Mouse (Mus musculus) kidney, adult 2 months (tissue): ENCODE data around the gene Basp1. TPM values are rescaled to one million over a fixed set of nuclear protein-coding genes. Genes with fewer than 3 reads are reported as not detected.

Experiments
- DNase-seq: peaks from one replicate; pipeline ENCODE4 v3.0.0; 2021
- H3K27ac ChIP-seq: fragments of 200-500 bp; 2 replicates; pipeline ENCODE4 v1.5.1; 2012; ENCODE audit warnings: low read depth, low read length, control low read depth, inconsistent platforms; ENCODE audit not compliant: insufficient read depth
- H3K27me3 ChIP-seq: fragments of 200-500 bp; replicated peaks from 2 replicates; pipeline ENCODE4 v1.6.1; 2012; ENCODE audit warnings: mild to moderate bottlenecking, moderate library complexity, low read length, inconsistent platforms; ENCODE audit not compliant: control insufficient read depth, insufficient read depth
- H3K36me3 ChIP-seq: fragments of 200-500 bp; 2 replicates; pipeline ENCODE4 v1.6.1; 2012; ENCODE audit warnings: mild to moderate bottlenecking, moderate library complexity, low read length, inconsistent platforms; ENCODE audit not compliant: control insufficient read depth, insufficient read depth
- H3K4me1 ChIP-seq: fragments of 200-500 bp; 2 replicates; pipeline ENCODE4 v1.6.1; 2011; ENCODE audit warnings: low read length; ENCODE audit not compliant: control insufficient read depth, insufficient read depth
- H3K4me3 ChIP-seq: fragments of 200-500 bp; 2 replicates; pipeline ENCODE4 v1.5.1; 2011; ENCODE audit warnings: mild to moderate bottlenecking, low read depth, low read length, control low read depth; ENCODE audit not compliant: insufficient read depth
- CTCF ChIP-seq: fragments of 200-500 bp; conservative IDR thresholded peaks from 2 replicates; pipeline ENCODE4 v1.5.1; 2011; ENCODE audit warnings: low read depth, mild to moderate bottlenecking, control low read depth, low read length, moderate library complexity, mixed read lengths; ENCODE audit not compliant: insufficient read depth, insufficient read length
- POLR2A ChIP-seq: fragments of 200-500 bp; IDR thresholded peaks from one replicate; pipeline ENCODE4 v1.6.1; 2011; ENCODE audit warnings: low read depth, low read length, control low read depth
- WGBS: fragments of 180-500 bp; shearing (Covaris S2); methylation state at CpG from one replicate; pipeline ENCODE4 v1.1.7; 2018; 5-methylcytosine and 5-hydroxymethylcytosine counted together
- polyA plus RNA-seq: library from polyadenylated mRNA; depleted of rRNA; stranded (reverse); fragments of >200 nt; gene quantifications from 2 replicates; pipeline ENCODE4 v1.2.3, GENCODE M21; 2012

Basp1 gene
- polyA plus RNA-seq, 1 experiment = 2.7 TPM

- H3K27ac ChIP-seq = peak overlapping the region; percentile 46; the same call in 1 of the 2 replicates
- peak; percentile 83 for DNase-seq
- H3K27me3 ChIP-seq = no peaks in the 10 kb centered on the region
- H3K4me3 ChIP-seq = no peak overlapping the region
- H3K36me3 ChIP-seq = no peaks in the 10 kb centered on the region
- peaks cover 5% of the 10 kb centered on the region; the same call in 1 of the 2 replicates for H3K4me1 ChIP-seq
- no peak for TF ChIP-seq POLR2A
- TF ChIP-seq CTCF = 0 out of 2 replicates have a peak, but pooled peaks have one; percentile 11
- 9% methylated on average over 24 of the region's 24 CpGs for WGBS
Measured at GRCm38 (mm10) chr15:25440991-25441867, 27.7 kb upstream of the Basp1 start.

GRCm38 (mm10) chr15:25440317-25440716, 26.8 kb upstream of the Basp1 start:
- TF ChIP-seq POLR2A = no peak
- no peak for TF ChIP-seq CTCF
- Histone ChIP-seq H3K36me3 (no peaks in the 10 kb centered on the region), H3K27me3 (no peaks in the 10 kb centered on the region), H3K27ac (no peak overlapping the region), H3K4me1 (peaks cover 2% of the 10 kb centered on the region; the same call in 1 of the 2 replicates), H3K4me3 (no peak overlapping the region)
- 31% methylated on average over 8 of the region's 8 CpGs for WGBS
- peak; percentile 77 for DNase-seq

GRCm38 (mm10) chr15:25432341-25432740, 18.8 kb upstream of the Basp1 start:
- Histone ChIP-seq H3K4me1 (no peaks in the 10 kb centered on the region), H3K27me3 (no peaks in the 10 kb centered on the region), H3K36me3 (no peaks in the 10 kb centered on the region), H3K27ac (no peak overlapping the region), H3K4me3 (no peak overlapping the region)
- TF ChIP-seq POLR2A = no peak
- TF ChIP-seq CTCF = no peak
- DNase-seq = no peak
- 84% methylated on average over 1 of the region's 1 CpGs for whole genome bisulfite sequencing

- WGBS = 89% methylated on average over 3 of the region's 3 CpGs
- Histone ChIP-seq H3K36me3 (no peaks in the 10 kb centered on the region), H3K4me1 (no peaks in the 10 kb centered on the region), H3K27ac (no peak overlapping the region), H3K27me3 (no peaks in the 10 kb centered on the region; the same call in 1 of the 2 replicates), H3K4me3 (no peak overlapping the region)
- TF ChIP-seq POLR2A (no peak), CTCF (no peak)
- DNase-seq = no peak
Measured at GRCm38 (mm10) chr15:25430167-25430566, 16.6 kb upstream of the Basp1 start.

- Histone ChIP-seq H3K36me3 (no peaks in the 10 kb centered on the region), H3K27ac (no peak overlapping the region), H3K4me3 (no peak overlapping the region), H3K4me1 (no peaks in the 10 kb centered on the region), H3K27me3 (no peaks in the 10 kb centered on the region; the same call in 1 of the 2 replicates)
- TF ChIP-seq CTCF = no peak
- no peak for TF ChIP-seq POLR2A
- WGBS = 69% methylated on average over 7 of the region's 7 CpGs
- DNase-seq = no peak
Measured at GRCm38 (mm10) chr15:25429007-25429406, 15.4 kb upstream of the Basp1 start.

GRCm38 (mm10) chr15:25428551-25428950, 15.0 kb upstream of the Basp1 start:
- WGBS = 25% methylated on average over 7 of the region's 7 CpGs
- no peak overlapping the region for H3K4me3 ChIP-seq
- H3K36me3 ChIP-seq = no peaks in the 10 kb centered on the region
- DNase-seq = peak; percentile 66
- H3K27me3 ChIP-seq = no peaks in the 10 kb centered on the region; the same call in 1 of the 2 replicates
- no peak overlapping the region for H3K27ac ChIP-seq
- TF ChIP-seq CTCF (0 out of 2 replicates have a peak, but pooled peaks have one; percentile 23), POLR2A (no peak)
- no peaks in the 10 kb centered on the region for H3K4me1 ChIP-seq

- DNase-seq = no peak
- H3K27ac ChIP-seq = no peak overlapping the region
- H3K4me1 ChIP-seq = no peaks in the 10 kb centered on the region
- 75% methylated on average over 9 of the region's 9 CpGs for WGBS
- no peak overlapping the region for H3K4me3 ChIP-seq
- H3K27me3 ChIP-seq = no peaks in the 10 kb centered on the region; the same call in 1 of the 2 replicates
- H3K36me3 ChIP-seq = no peaks in the 10 kb centered on the region
- TF ChIP-seq POLR2A (no peak), CTCF (no peak)
Measured at GRCm38 (mm10) chr15:25420266-25420665, 6.7 kb upstream of the Basp1 start.
